Mouse (Mus musculus): Measurements from ENCODE around the gene Aldh16a1.

DNA sequence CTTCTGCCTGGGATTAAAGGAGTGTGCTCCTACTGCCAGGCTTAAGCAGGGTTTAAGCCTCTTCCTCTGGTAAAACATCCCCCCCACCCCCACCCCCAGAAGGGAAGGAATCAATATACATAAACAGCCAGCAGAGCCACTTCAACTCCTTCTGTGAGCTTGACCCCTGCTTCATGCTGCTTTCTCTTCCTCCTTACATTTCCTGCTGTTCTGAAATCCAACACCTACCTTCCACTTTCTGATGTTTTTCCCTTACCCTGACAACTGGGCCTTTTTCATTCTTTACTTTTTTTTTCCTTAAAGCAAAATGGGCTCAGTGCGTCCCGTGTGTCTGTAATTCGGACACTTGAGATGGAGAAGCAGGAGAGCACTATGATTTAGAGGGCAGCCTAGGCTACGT lies 4.1 kb downstream of the Aldh16a1 start:
- TF ChIP-seq CTCF (IDR thresholded peaks at IDR 0.05) (no peak), EP300 (IDR thresholded peaks at IDR 0.05) (no peak)
